Mouse (Mus musculus): ENCODE data around the gene Kdm1a. TPM values are rescaled to one million over a fixed set of nuclear protein-coding genes. Genes with fewer than 3 reads are reported as not detected.

Gene Kdm1a
- polyA plus RNA-seq, 1 experiment from 2014 or later = 38.9 TPM

- WGBS (ENCODE audit: insufficient replicate concordance) = 2% methylated on average over 74 of the region's 76 CpGs
- H3K4me1 ChIP-seq (ENCODE audit: control insufficient read depth, insufficient read depth, low read length) = peaks cover 8% of the 10 kb centered on the region
- no peak overlapping the region for H3K27ac ChIP-seq (ENCODE audit: low read depth, low read length)
- peak overlapping the region; percentile 70 for H3K4me2 ChIP-seq
- no peaks in the 10 kb centered on the region for H3K36me3 ChIP-seq (ENCODE audit: control insufficient read depth, insufficient read depth, low read length)
- peak overlapping the region; percentile 41 for H3K4me3 ChIP-seq (ENCODE audit: low read depth, low read length)
- peak overlapping the region; percentile 40 for H3K9ac ChIP-seq (ENCODE audit: low read depth, low read length)
- peaks cover 39% of the 10 kb centered on the region for H3K27me3 ChIP-seq (ENCODE audit: control insufficient read depth, insufficient read depth, low read length)
- ATAC-seq (replicated peaks; ENCODE audit: insufficient number of reproducible peaks, low FRiP score, low TSS enrichment) = no peak
- H3K9me3 ChIP-seq (replicated peaks; ENCODE audit: control insufficient read depth, low read length) = no peaks in the 10 kb centered on the region
Observed at GRCm38 (mm10) chr4:136637563-136638229, 35.2 kb upstream of the Kdm1a start.

- 16% methylated on average over 37 of the region's 37 CpGs for WGBS (ENCODE audit: insufficient replicate concordance)
- no peaks in the 10 kb centered on the region for H3K36me3 ChIP-seq (ENCODE audit: control insufficient read depth, insufficient read depth, low read length)
- H3K27ac ChIP-seq (ENCODE audit: low read depth, low read length) = no peak overlapping the region
- peak overlapping the region; percentile 40 for H3K9ac ChIP-seq (ENCODE audit: low read depth, low read length)
- peaks cover 39% of the 10 kb centered on the region for H3K27me3 ChIP-seq (ENCODE audit: control insufficient read depth, insufficient read depth, low read length)
- H3K4me3 ChIP-seq (ENCODE audit: low read depth, low read length) = peak overlapping the region; percentile 41
- H3K4me2 ChIP-seq = peak overlapping the region; percentile 70
- H3K9me3 ChIP-seq (replicated peaks; ENCODE audit: control insufficient read depth, low read length) = no peaks in the 10 kb centered on the region
- peaks cover 8% of the 10 kb centered on the region for H3K4me1 ChIP-seq (ENCODE audit: control insufficient read depth, insufficient read depth, low read length)
- no peak for ATAC-seq (replicated peaks; ENCODE audit: insufficient number of reproducible peaks, low FRiP score, low TSS enrichment)
Observed at GRCm38 (mm10) chr4:136636983-136637562, 34.5 kb upstream of the Kdm1a start.

- peaks cover 39% of the 10 kb centered on the region for H3K27me3 ChIP-seq (ENCODE audit: control insufficient read depth, insufficient read depth, low read length)
- no peak overlapping the region for H3K4me3 ChIP-seq (ENCODE audit: low read depth, low read length)
- no peak for ATAC-seq (replicated peaks; ENCODE audit: insufficient number of reproducible peaks, low FRiP score, low TSS enrichment)
- no peak overlapping the region for H3K4me2 ChIP-seq
- H3K9ac ChIP-seq (ENCODE audit: low read depth, low read length) = no peak overlapping the region
- H3K27ac ChIP-seq (ENCODE audit: low read depth, low read length) = no peak overlapping the region
- H3K9me3 ChIP-seq (replicated peaks; ENCODE audit: control insufficient read depth, low read length) = no peaks in the 10 kb centered on the region
- WGBS (ENCODE audit: insufficient replicate concordance) = 45% methylated on average over 5 of the region's 5 CpGs
- no peaks in the 10 kb centered on the region for H3K36me3 ChIP-seq (ENCODE audit: control insufficient read depth, insufficient read depth, low read length)
- H3K4me1 ChIP-seq (ENCODE audit: control insufficient read depth, insufficient read depth, low read length) = peaks cover 8% of the 10 kb centered on the region
Observed at GRCm38 (mm10) chr4:136636511-136636910, 34.0 kb upstream of the Kdm1a start.

GRCm38 (mm10) chr4:136635995-136636394 lies 33.5 kb upstream of the Kdm1a start:
- Histone ChIP-seq H3K4me2 (no peak overlapping the region), H3K4me3 (ENCODE audit: low read depth, low read length) (no peak overlapping the region), H3K9me3 (replicated peaks; ENCODE audit: control insufficient read depth, low read length) (no peaks in the 10 kb centered on the region), H3K4me1 (ENCODE audit: control insufficient read depth, insufficient read depth, low read length) (peaks cover 8% of the 10 kb centered on the region), H3K9ac (ENCODE audit: low read depth, low read length) (no peak overlapping the region), H3K27ac (ENCODE audit: low read depth, low read length) (no peak overlapping the region), H3K36me3 (ENCODE audit: control insufficient read depth, insufficient read depth, low read length) (no peaks in the 10 kb centered on the region), H3K27me3 (ENCODE audit: control insufficient read depth, insufficient read depth, low read length) (peaks cover 39% of the 10 kb centered on the region)
- ATAC-seq (replicated peaks; ENCODE audit: insufficient number of reproducible peaks, low FRiP score, low TSS enrichment) = no peak

- no peaks in the 10 kb centered on the region for H3K36me3 ChIP-seq (ENCODE audit: control insufficient read depth, insufficient read depth, low read length)
- H3K9ac ChIP-seq (ENCODE audit: low read depth, low read length) = no peak overlapping the region
- ATAC-seq (replicated peaks; ENCODE audit: insufficient number of reproducible peaks, low FRiP score, low TSS enrichment) = 0 out of 2 replicates have a peak, but pooled peaks have one; percentile 24
- H3K27me3 ChIP-seq (ENCODE audit: control insufficient read depth, insufficient read depth, low read length) = peaks cover 10% of the 10 kb centered on the region
- WGBS (ENCODE audit: insufficient replicate concordance) = 84% methylated on average over 11 of the region's 11 CpGs
- H3K4me2 ChIP-seq = no peak overlapping the region
- H3K9me3 ChIP-seq (replicated peaks; ENCODE audit: control insufficient read depth, low read length) = no peaks in the 10 kb centered on the region
- H3K27ac ChIP-seq (ENCODE audit: low read depth, low read length) = no peak overlapping the region
- no peak overlapping the region for H3K4me3 ChIP-seq (ENCODE audit: low read depth, low read length)
- H3K4me1 ChIP-seq (ENCODE audit: control insufficient read depth, insufficient read depth, low read length) = no peaks in the 10 kb centered on the region
Observed at GRCm38 (mm10) chr4:136631237-136631994, 28.9 kb upstream of the Kdm1a start.

GRCm38 (mm10) chr4:136626590-136626989 lies 24.1 kb upstream of the Kdm1a start:
- no peak for ATAC-seq (replicated peaks; ENCODE audit: insufficient number of reproducible peaks, low FRiP score, low TSS enrichment)
- WGBS (ENCODE audit: insufficient replicate concordance) = 56% methylated on average over 6 of the region's 6 CpGs
- Histone ChIP-seq H3K27me3 (ENCODE audit: control insufficient read depth, insufficient read depth, low read length) (peaks cover 9% of the 10 kb centered on the region; the same call in 1 of the 2 replicates), H3K4me2 (no peak overlapping the region), H3K27ac (ENCODE audit: low read depth, low read length) (no peak overlapping the region), H3K4me1 (ENCODE audit: control insufficient read depth, insufficient read depth, low read length) (no peaks in the 10 kb centered on the region), H3K9ac (ENCODE audit: low read depth, low read length) (no peak overlapping the region), H3K36me3 (ENCODE audit: control insufficient read depth, insufficient read depth, low read length) (no peaks in the 10 kb centered on the region), H3K9me3 (replicated peaks; ENCODE audit: control insufficient read depth, low read length) (no peaks in the 10 kb centered on the region), H3K4me3 (ENCODE audit: low read depth, low read length) (no peak overlapping the region)

GRCm38 (mm10) chr4:136622388-136622787 lies 19.9 kb upstream of the Kdm1a start, which contains the start of gene Lactbl1:
TSS of gene Lactbl1 (plus strand) at chr4:136622621.
- Histone ChIP-seq H3K4me1 (ENCODE audit: control insufficient read depth, insufficient read depth, low read length) (no peaks in the 10 kb centered on the region), H3K27me3 (ENCODE audit: control insufficient read depth, insufficient read depth, low read length) (peaks cover 9% of the 10 kb centered on the region; the same call in 1 of the 2 replicates), H3K36me3 (ENCODE audit: control insufficient read depth, insufficient read depth, low read length) (no peaks in the 10 kb centered on the region), H3K9ac (ENCODE audit: low read depth, low read length) (no peak within 1 kb of the TSS), H3K9me3 (replicated peaks; ENCODE audit: control insufficient read depth, low read length) (no peaks in the 10 kb centered on the region), H3K4me3 (ENCODE audit: low read depth, low read length) (no peak within 1 kb of the TSS), H3K27ac (ENCODE audit: low read depth, low read length) (no peak within 1 kb of the TSS), H3K4me2 (no peak within 1 kb of the TSS)
- ATAC-seq (replicated peaks; ENCODE audit: insufficient number of reproducible peaks, low FRiP score, low TSS enrichment) = no peak
- WGBS (ENCODE audit: insufficient replicate concordance) = 44% methylated on average over 6 of the region's 6 CpGs

- H3K27ac ChIP-seq (ENCODE audit: low read depth, low read length) = no peak overlapping the region
- H3K27me3 ChIP-seq (ENCODE audit: control insufficient read depth, insufficient read depth, low read length) = peaks cover 9% of the 10 kb centered on the region; the same call in 1 of the 2 replicates
- H3K9ac ChIP-seq (ENCODE audit: low read depth, low read length) = no peak overlapping the region
- no peak for ATAC-seq (replicated peaks; ENCODE audit: insufficient number of reproducible peaks, low FRiP score, low TSS enrichment)
- H3K4me3 ChIP-seq (ENCODE audit: low read depth, low read length) = no peak overlapping the region
- H3K4me2 ChIP-seq = no peak overlapping the region
- H3K36me3 ChIP-seq (ENCODE audit: control insufficient read depth, insufficient read depth, low read length) = no peaks in the 10 kb centered on the region
- 55% methylated on average over 5 of the region's 5 CpGs for WGBS (ENCODE audit: insufficient replicate concordance)
- H3K4me1 ChIP-seq (ENCODE audit: control insufficient read depth, insufficient read depth, low read length) = no peaks in the 10 kb centered on the region
- H3K9me3 ChIP-seq (replicated peaks; ENCODE audit: control insufficient read depth, low read length) = no peaks in the 10 kb centered on the region
Observed at GRCm38 (mm10) chr4:136621956-136622355, 19.4 kb upstream of the Kdm1a start.

All from heart, embryonic 11.5 days (tissue).